Mouse (Mus musculus) liver, embryonic 11.5 days (tissue): ENCODE measurements around the gene Gsdmc4. TPM values are rescaled to one million over a fixed set of nuclear protein-coding genes. Genes with fewer than 3 reads are reported as not detected.
"Not testable (repeated sequence)": the region's sequence is repeated elsewhere in the genome, so short reads cannot be mapped to it uniquely, and the experiment has no call there.

Experiments
- ATAC-seq: fragments of 200-750 bp; cut with Nextera tagmentation; replicated peaks from 2 replicates; pipeline ENCODE4 v1.8.0; 2017; ENCODE audit warnings: moderate number of reproducible peaks, mild to moderate bottlenecking, moderate TSS enrichment, moderate library complexity; ENCODE audit not compliant: low FRiP score
- DNase-seq: peaks from one replicate; pipeline ENCODE4 v3.0.0-alpha.2; 2017; ENCODE audit warnings: low spot score
- H3K27ac ChIP-seq: fragments of 300-500 bp; sonication (generic); 2 replicates; pipeline ENCODE4 v1.5.1; 2014; ENCODE audit warnings: mild to moderate bottlenecking, low read depth, low read length, control low read depth
- H3K27me3 ChIP-seq: fragments of 300-500 bp; sonication (generic); replicated peaks from 2 replicates; pipeline ENCODE4 v1.6.1; 2014; ENCODE audit warnings: low read length, mixed read lengths; ENCODE audit not compliant: control insufficient read depth, insufficient read depth
- H3K36me3 ChIP-seq: fragments of 300-500 bp; sonication (generic); 2 replicates; pipeline ENCODE4 v1.6.1; 2014; ENCODE audit warnings: mild to moderate bottlenecking, low read length, moderate library complexity, mixed read lengths; ENCODE audit not compliant: control insufficient read depth, insufficient read depth
- H3K4me1 ChIP-seq: fragments of 300-500 bp; sonication (generic); replicated peaks from 2 replicates; pipeline ENCODE4 v1.6.1; 2014; ENCODE audit warnings: low read length, mixed read lengths; ENCODE audit not compliant: control insufficient read depth, insufficient read depth
- H3K4me2 ChIP-seq: fragments of 300-500 bp; sonication (generic); 2 replicates; pipeline ENCODE4 v1.6.1; 2014; ENCODE audit warnings: mild to moderate bottlenecking, control low read depth, moderate library complexity
- H3K4me3 ChIP-seq: fragments of 300-500 bp; sonication (generic); 2 replicates; pipeline ENCODE4 v1.5.1; 2014; ENCODE audit warnings: low read depth, low read length, control low read depth
- H3K9ac ChIP-seq: fragments of 300-500 bp; sonication (generic); 2 replicates; pipeline ENCODE4 v1.6.1; 2014; ENCODE audit warnings: low read depth, low read length, control low read depth
- H3K9me3 ChIP-seq: fragments of 300-500 bp; sonication (generic); 2 replicates; pipeline ENCODE4 v1.6.1; 2016; ENCODE audit warnings: low read length, inconsistent platforms, mixed read lengths; ENCODE audit not compliant: control insufficient read depth
- WGBS: fragments of 180-500 bp; shearing (Covaris S2); extraction: QIAGEN DNeasy Blood & Tissue Kit; methylation state at CpG from one replicate; pipeline ENCODE4 v1.1.7; 2014; 5-methylcytosine and 5-hydroxymethylcytosine counted together
- polyA plus RNA-seq: library from polyadenylated mRNA; unstranded; fragments of >200 nt; fragmentation: Nextera tagmentation; extraction: Ambion mirVana; gene quantifications from 2 replicates; pipeline ENCODE4 v1.2.1, GENCODE M21; 2014

Gene Gsdmc4
- polyA plus RNA-seq, 1 experiment from 2014 or later, result not detected

DNA sequence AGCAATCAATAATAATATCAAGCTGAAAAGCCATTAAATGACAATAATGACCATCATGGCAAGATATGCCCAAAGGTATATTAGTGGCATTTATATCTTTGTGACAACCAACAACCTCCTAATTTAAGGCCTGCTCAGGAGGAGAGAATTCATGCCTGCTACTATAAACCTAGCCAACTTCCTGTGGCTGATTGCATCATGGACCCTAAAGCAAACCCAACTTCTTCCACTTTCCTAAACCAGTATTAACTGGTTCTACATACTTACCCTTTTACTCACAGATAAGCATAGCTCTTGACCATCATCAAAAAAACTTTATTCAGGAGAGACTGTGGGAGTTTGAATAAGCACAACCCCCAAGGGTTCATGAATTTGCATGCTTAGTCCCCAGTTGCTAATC, 35.9 kb downstream of the Gsdmc4 start:
- not testable (repeated sequence) for H3K27ac ChIP-seq, H3K36me3 ChIP-seq, H3K9me3 ChIP-seq, H3K4me2 ChIP-seq, DNase-seq, H3K4me1 ChIP-seq, H3K9ac ChIP-seq, H3K4me3 ChIP-seq, ATAC-seq, H3K27me3 ChIP-seq

DNA sequence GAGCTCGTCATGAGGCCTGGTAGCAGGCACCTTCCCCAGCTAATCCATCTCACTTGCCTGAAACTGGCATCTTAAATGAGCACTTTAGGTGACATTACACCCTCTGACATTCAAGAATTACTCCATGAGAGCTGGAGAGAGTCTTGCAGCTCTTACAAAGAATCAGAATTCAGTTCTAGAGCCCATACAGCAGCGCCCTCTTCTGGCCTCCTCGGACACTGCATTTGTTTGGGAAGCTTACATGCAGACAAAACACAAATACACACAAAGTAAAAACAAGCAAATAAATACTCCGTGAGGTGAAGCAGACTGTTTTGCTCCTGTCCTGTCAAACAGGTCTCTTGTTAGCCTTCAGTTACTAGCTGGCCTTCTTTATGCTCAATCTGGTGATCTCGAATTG, 50.1 kb downstream of the Gsdmc4 start:
- H3K9me3 ChIP-seq, H3K27me3 ChIP-seq, H3K4me1 ChIP-seq, H3K9ac ChIP-seq, H3K36me3 ChIP-seq, ATAC-seq, H3K4me3 ChIP-seq, DNase-seq, H3K27ac ChIP-seq, H3K4me2 ChIP-seq: not testable (repeated sequence)
- WGBS, result 42% methylated on average over 5 of the region's 5 CpGs

Other genes with a start within 250 kb of the Gsdmc4 start
- gene Gsdmc2, start 67.1 kb downstream of the Gsdmc4 start, polyA plus RNA-seq, result not detected in 2 replicates
- not detected in 2 replicates for gene Gsdmc3, start 33.7 kb downstream of the Gsdmc4 start, polyA plus RNA-seq
- 70.8 and 74.7 TPM in 2 replicates for gene Fam49b, start 148.2 kb upstream of the Gsdmc4 start, polyA plus RNA-seq